Mouse (Mus musculus) cerebellum, adult 2 months (tissue): ENCODE data around the gene Olfr373.

Experiments
- CTCF ChIP-seq: fragments of 200-500 bp; IDR thresholded peaks from 2 replicates; pipeline ENCODE4 v1.5.1; 2011; ENCODE audit warnings: low read depth, mild to moderate bottlenecking, control low read depth, low read length, moderate library complexity, borderline replicate concordance; ENCODE audit not compliant: insufficient read depth
- POLR2A ChIP-seq: fragments of 200-500 bp; IDR thresholded peaks from 2 replicates; pipeline ENCODE4 v1.6.1; 2011; ENCODE audit warnings: low read length, control low read depth, borderline replicate concordance; ENCODE audit not compliant: insufficient read depth

- TF ChIP-seq CTCF (no peak), POLR2A (no peak)
Measured at GRCm38 (mm10) chr8:72042493-72042892, 40.5 kb upstream of the Olfr373 start.
